Mouse (Mus musculus) erythroblast, adult 5-6 weeks (primary cell): ENCODE data around the gene Drc7. TPM values are rescaled to one million over a fixed set of nuclear protein-coding genes. Genes with fewer than 3 reads are reported as not detected.

Source experiments
- ATAC-seq: replicated peaks from 2 replicates; pipeline ENCODE4 v1.8.0; 2016; ENCODE audit warnings: moderate number of reproducible peaks, mild to moderate bottlenecking, moderate TSS enrichment, inconsistent platforms; ENCODE audit not compliant: poor library complexity, low FRiP score, severe bottlenecking
- total RNA-seq, 2 experiments: library from RNA; stranded (forward) in 1 of 2; stranded (reverse) in 1 of 2; fragments of 150-400 nt in 1 of 2; fragments of 200-764, 138-1000 nt in 1 of 2; gene quantifications; 2 replicates each; pipeline versions ENCODE4 v1.2.3 to v1.2.4; 2015 to 2017; ENCODE audit warnings: low replicate concordance in 2 of 2

Gene Drc7
- total RNA-seq, 2 experiments from 2014 or later: not detected

DNA sequence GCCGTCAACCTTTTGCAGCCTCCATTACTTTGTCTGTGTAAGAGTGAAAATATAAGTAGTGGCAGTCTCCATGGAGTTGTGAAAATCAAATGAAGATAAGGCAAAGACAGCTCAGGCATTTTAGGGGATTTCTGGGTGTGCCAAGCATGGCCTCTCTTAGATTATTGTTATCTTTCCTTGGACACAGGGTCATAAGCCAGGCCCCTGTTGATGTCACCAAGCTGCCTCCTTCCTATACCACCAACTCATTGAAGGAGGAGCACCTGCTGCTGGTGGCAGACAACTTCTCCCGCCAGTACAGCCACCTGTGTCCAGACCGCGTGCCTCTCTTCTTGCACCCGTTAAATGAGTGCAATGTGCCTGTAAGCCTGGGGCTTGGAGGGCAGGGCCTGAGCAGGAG, 1.5 kb downstream of the Drc7 start:
- no peak for ATAC-seq

DNA sequence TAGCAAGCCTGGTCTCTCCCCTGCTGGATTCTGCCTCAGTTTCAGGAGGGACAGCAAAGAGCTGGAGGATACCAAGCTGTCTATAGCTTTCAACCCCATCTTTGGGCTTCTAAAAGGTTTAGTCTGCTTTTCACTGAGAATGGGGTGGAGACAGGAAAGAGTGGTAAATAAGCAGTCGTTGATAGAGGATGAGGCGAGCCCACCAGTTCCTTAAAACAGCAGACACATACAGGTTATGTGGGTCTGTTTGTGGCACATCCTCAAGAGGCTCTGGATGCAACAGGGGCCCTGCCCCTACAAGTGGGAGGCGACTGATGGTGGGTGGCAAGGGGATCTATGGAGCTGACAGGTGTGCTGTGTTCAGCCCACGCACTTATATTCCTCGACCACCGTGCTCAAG, 3.8 kb downstream of the Drc7 start:
- no peak for ATAC-seq

- no peak for ATAC-seq
These were observed 5.1 kb downstream of the Drc7 start for GRCm38 (mm10) chr8:95059812-95060533.

GRCm38 (mm10) chr8:95064531-95064930, 9.6 kb downstream of the Drc7 start:
- no peak for ATAC-seq

DNA sequence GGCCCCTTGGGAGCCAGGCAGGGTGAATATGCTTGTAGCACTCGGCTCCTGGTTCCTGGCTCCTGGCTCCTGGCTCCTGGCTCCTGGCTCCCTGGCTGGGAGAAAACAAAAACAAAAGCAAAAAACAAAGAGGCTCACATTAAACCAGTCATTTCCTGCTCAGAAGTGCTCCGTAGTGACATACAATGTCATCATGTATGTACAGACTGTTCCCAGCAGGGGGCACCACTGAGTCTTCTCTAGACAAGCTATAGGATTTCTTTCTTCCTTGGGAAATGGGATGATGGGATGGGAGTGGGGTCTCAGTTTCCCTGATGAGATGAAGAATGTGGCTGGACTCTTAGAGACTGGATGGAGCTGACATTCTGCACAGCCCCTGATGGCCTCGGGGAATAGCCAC, 12.7 kb downstream of the Drc7 start:
- peak; percentile 77 for ATAC-seq

GRCm38 (mm10) chr8:95075504-95075903, 20.6 kb downstream of the Drc7 start:
- no peak for ATAC-seq

- ATAC-seq: no peak
These were observed 21.2 kb downstream of the Drc7 start for GRCm38 (mm10) chr8:95076151-95076550.

- no peak for ATAC-seq
These were observed 23.2 kb downstream of the Drc7 start for GRCm38 (mm10) chr8:95078055-95078454.

- ATAC-seq: no peak
These were observed 24.4 kb downstream of the Drc7 start for GRCm38 (mm10) chr8:95079305-95079704.

GRCm38 (mm10) chr8:95080381-95081341, 25.8 kb downstream of the Drc7 start, which contains the start of gene Katnb1:
TSS of gene Katnb1 (plus strand) at chr8:95081186.
- ATAC-seq: peak; percentile 87

- ATAC-seq: peak; percentile 14
These were observed 26.7 kb downstream of the Drc7 start for GRCm38 (mm10) chr8:95081650-95082049.

DNA sequence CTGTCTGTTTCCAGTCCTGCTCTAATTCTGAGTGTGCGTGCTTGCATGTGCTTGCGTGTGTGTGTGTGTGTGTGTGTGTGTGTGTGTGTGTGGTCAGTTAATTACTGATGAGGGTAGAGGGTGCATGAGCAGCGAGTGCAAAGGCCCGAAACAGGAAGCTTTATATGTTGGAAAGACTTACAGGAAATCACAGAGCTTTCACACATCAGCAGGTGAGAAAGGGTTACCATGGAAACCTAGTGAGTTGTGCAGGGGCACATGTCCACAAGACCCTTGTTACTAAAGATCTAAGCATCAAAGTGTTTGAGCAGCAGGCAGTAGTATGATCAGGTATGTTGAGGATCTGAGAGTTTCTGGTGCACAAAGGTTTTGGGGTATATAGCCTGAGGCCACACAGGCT, 29.4 kb downstream of the Drc7 start:
- no peak for ATAC-seq

DNA sequence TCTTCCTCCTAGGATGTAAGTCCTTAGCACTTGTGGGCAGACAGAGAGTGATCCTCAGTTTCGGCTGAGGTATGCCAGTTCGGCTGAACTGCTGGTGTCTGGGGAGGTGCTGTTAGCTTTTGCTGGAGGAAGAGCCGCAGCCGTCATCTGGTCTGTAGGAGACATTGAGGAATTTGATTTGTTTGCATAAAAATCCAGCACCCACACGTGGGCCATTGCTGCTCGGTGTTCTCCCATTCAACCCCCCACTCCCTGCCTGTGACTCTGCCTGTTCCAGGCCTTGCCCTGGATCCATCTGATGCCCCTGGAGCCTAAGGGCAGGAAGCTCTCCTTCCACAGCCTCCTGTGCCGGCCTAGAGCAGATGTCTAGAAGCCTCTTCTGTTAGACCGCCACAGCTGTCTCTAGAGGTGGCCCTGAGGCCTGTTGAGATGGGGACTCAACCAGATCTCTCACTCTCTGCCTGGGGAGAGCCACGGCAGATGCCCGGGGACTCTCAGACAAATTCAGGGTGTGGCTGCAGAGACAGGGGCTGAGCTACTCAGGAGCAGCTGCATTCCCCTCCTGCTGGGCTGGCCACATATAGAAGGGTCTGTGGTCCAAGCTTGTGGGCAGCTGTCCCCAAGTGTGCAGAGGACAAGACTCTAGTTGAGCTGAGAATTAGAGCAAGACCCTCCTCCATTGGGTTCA, 30.0 kb downstream of the Drc7 start:
- no peak for ATAC-seq

- ATAC-seq: no peak
These were observed 30.7 kb downstream of the Drc7 start for GRCm38 (mm10) chr8:95085432-95086141.

DNA sequence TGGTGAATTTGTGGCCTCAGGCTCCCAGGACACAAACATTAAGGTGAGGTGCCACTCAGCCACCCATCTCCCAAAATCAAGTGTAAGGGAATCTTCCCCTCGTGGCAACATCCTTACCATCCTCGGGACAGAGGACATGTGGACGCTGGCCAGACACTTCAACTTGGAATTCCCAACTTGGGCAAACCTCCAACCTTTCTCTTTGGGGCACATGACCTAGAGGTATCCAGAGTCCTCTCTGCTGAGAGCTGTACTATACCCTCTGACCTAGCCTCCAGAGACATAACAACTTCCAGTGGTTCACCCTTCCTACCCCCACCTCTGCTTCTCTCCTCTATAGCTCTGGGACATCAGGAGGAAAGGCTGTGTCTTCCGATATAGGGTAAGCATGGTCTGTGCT, 38.7 kb downstream of the Drc7 start:
- ATAC-seq: no peak

DNA sequence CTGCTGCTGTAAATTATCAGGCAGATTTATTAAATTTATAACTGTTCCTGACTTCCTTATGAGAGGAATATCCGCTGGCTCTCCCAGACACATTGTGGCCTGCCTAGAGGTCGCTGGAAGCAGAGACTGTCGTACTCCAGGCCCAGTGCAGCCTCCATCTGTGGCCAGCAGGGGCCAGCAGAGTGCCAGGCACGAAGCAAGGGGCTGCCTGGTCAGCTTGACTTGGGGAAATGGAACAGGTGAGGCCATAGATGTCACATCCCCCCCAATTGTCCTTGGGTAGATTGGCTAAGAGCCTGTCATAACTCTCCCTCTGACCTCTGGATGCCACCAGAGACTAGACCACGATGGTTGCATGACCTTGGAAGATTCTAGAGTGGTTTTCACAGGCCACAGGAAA, 44.1 kb downstream of the Drc7 start:
- ATAC-seq: peak; percentile 54; the same call in 1 of the 2 replicates

DNA sequence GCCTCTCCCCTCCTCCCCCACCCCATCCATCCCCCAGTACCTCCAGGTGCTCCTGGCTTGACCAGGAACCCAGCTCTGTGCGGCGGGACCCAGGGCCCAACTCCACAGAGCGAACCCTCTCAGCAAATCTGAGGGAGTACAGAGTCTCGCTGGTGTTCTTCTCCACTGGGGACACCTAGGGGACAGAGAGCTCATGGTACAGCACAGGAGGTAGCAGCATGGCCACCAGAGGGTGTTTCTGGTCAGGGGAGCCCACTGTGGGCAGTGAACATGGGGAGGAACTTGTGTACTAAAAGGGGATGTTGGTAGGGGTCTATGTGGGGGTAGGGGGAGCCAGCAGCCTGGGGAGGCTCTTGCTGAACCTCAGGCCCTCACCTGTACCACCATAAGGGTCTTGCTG, 47.1 kb downstream of the Drc7 start:
- ATAC-seq: no peak

GRCm38 (mm10) chr8:95107306-95107705, 52.4 kb downstream of the Drc7 start:
- ATAC-seq: no peak

GRCm38 (mm10) chr8:95112594-95112993, 57.7 kb downstream of the Drc7 start:
- no peak for ATAC-seq

- ATAC-seq: 0 out of 2 replicates have a peak, but pooled peaks have one; percentile 15
These were observed 58.2 kb downstream of the Drc7 start for GRCm38 (mm10) chr8:95113108-95113507.
